Mouse (Mus musculus): ENCODE results near the gene Zdhhc5.

Gene Zdhhc5

GRCm38 (mm10) chr2:84647051-84647568, 67.9 kb downstream of the Zdhhc5 start:
- no peak for DNase-seq (ENCODE audit: low read depth, low spot score)

- no peak for DNase-seq (ENCODE audit: low read depth, low spot score)
Measured at GRCm38 (mm10) chr2:84646138-84646537, 68.8 kb downstream of the Zdhhc5 start.

- no peak for DNase-seq (ENCODE audit: low read depth, low spot score)
Measured at GRCm38 (mm10) chr2:84640833-84641232, 74.1 kb downstream of the Zdhhc5 start.

GRCm38 (mm10) chr2:84638428-84639220, 76.4 kb downstream of the Zdhhc5 start:
- DNase-seq (ENCODE audit: low read depth, low spot score): no peak

All from retina, postnatal 7 days (tissue).